Mouse (Mus musculus) gastrocnemius, postnatal 4 days (tissue): ENCODE measurements around the gene Styx. TPM values are rescaled to one million over a fixed set of nuclear protein-coding genes. Genes with fewer than 3 reads are reported as not detected.
"Not testable (repeated sequence)": the region's sequence is repeated elsewhere in the genome, so short reads cannot be mapped to it uniquely, and the experiment has no call there.

Experiments
- DNase-seq, 2 experiments: peaks; one replicate each; pipeline ENCODE4 v3.0.0; 2021 to 2022; ENCODE audit warnings: low spot score in 2 of 2, mixed read lengths in 2 of 2
- total RNA-seq, 2 experiments: library from RNA; stranded (reverse); gene quantifications; 2 replicates each; pipeline ENCODE4 v1.2.3; 2021

Gene Styx
- total RNA-seq, 2 experiments from 2014 or later = 62.3 to 69.6 TPM

- peak; percentile 80 to 89 for DNase-seq
Observed at GRCm38 (mm10) chr14:45329589-45330181, 21.2 kb upstream of the Styx start, which contains the start of gene Psmc6. Gene Psmc6 (plus strand): TSS chr14:45329788.

- peak in 1 of 2 experiments; percentile 30 for DNase-seq
Observed at GRCm38 (mm10) chr14:45364211-45365195, 13.6 kb downstream of the Styx start.

- DNase-seq = no peak
Observed at GRCm38 (mm10) chr14:45365196-45365587, 14.3 kb downstream of the Styx start.

GRCm38 (mm10) chr14:45378771-45379170, 27.9 kb downstream of the Styx start:
- DNase-seq = no peak

- no peak for DNase-seq
Observed at GRCm38 (mm10) chr14:45380756-45381155, 29.9 kb downstream of the Styx start.

GRCm38 (mm10) chr14:45382912-45383311, 32.0 kb downstream of the Styx start:
- DNase-seq = no peak

- no peak for DNase-seq
Observed at GRCm38 (mm10) chr14:45385596-45385995, 34.7 kb downstream of the Styx start.

GRCm38 (mm10) chr14:45387480-45387879, 36.6 kb downstream of the Styx start:
- DNase-seq = no peak

- DNase-seq = peak; percentile 91 to 93
Observed at GRCm38 (mm10) chr14:45388345-45389181, 37.7 kb downstream of the Styx start.

- no peak for DNase-seq
Observed at GRCm38 (mm10) chr14:45389194-45389593, 38.3 kb downstream of the Styx start.

GRCm38 (mm10) chr14:45399836-45400235, 48.9 kb downstream of the Styx start:
- no peak for DNase-seq

- DNase-seq = no peak
Observed at GRCm38 (mm10) chr14:45403651-45404050, 52.8 kb downstream of the Styx start.

GRCm38 (mm10) chr14:45404813-45405212, 53.9 kb downstream of the Styx start, which contains the start of gene Gnpnat1:
Gene Gnpnat1 (minus strand): TSS chr14:45404913.
- DNase-seq = not testable (repeated sequence)

GRCm38 (mm10) chr14:45416265-45416664, 65.4 kb downstream of the Styx start:
- no peak for DNase-seq

GRCm38 (mm10) chr14:45418553-45418952, 67.7 kb downstream of the Styx start:
- no peak for DNase-seq

GRCm38 (mm10) chr14:45419323-45419722, 68.4 kb downstream of the Styx start:
- DNase-seq = no peak

- no peak for DNase-seq
Observed at GRCm38 (mm10) chr14:45422371-45422770, 71.5 kb downstream of the Styx start.

GRCm38 (mm10) chr14:45423220-45423619, 72.3 kb downstream of the Styx start:
- no peak for DNase-seq

GRCm38 (mm10) chr14:45430066-45430842, 79.4 kb downstream of the Styx start:
- no peak for DNase-seq

GRCm38 (mm10) chr14:45432003-45432402, 81.1 kb downstream of the Styx start:
- no peak for DNase-seq
